Comparison of ENCODE assay signal across 17 mouse cellular contexts in the genomic region with DNA sequence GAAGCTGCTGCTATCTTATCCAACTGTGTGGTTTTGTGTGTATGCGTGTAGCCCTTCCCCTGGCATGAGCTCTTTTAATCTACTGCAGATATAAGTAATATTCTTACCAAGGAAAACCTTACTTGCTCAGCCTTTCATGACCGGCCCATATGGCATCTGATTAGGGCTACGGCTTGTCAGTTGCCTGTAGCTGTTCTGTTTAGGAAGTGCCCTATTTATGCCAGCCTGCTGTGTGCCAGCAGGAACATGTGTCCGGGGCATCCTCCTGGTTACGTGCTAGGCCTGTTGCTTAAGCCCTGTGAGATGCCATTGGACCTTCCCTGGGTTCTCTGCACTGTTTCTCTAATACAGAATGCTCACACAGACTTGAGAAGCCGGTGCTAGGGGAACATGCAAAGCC.
DNase-seq lines count a peak whose midpoint lies in the region; ATAC-seq and TF ChIP-seq lines count a peak whose summit lies in the region.
"Had no signal": no experiment of that assay in that cellular context is flagged by ENCODE, and none has a peak within 500 bp of the region (broad histone marks: within the 10 kb centered on the region; RNA-seq: fewer than 3 reads in every experiment).

No protein-coding gene starts in this region.

- H3K4me1 ChIP-seq in forebrain, embryonic 14.5 days (ENCODE audit: control insufficient read depth, insufficient read depth, low read length) = peaks cover 3% of the 10 kb centered on the region; the same call in 1 of the 2 replicates
- 0 out of 2 replicates have a peak, but pooled peaks cover 5% of the 10 kb centered on the region for H3K4me1 ChIP-seq in forebrain, embryonic 10.5 days
- H3K4me1 ChIP-seq in midbrain, embryonic 14.5 days (ENCODE audit: control insufficient read depth, insufficient read depth, low read length) = no peaks in the 10 kb centered on the region; the same call in 1 of the 2 replicates
- peaks cover under 1% of the 10 kb centered on the region; the same call in 1 of the 2 replicates for H3K4me1 ChIP-seq in midbrain, embryonic 16.5 days (ENCODE audit: control insufficient read depth, insufficient read depth, low read length)

- peaks cover 22% of the 10 kb centered on the region; the same call in 1 of the 2 replicates for H3K36me3 ChIP-seq in forebrain, embryonic 14.5 days (ENCODE audit: control insufficient read depth, insufficient read depth, low read length)
- peaks cover 62% of the 10 kb centered on the region for H3K36me3 ChIP-seq in forebrain, embryonic 10.5 days (replicated peaks)
- 0 out of 2 replicates have a peak, but pooled peaks cover 6% of the 10 kb centered on the region for H3K36me3 ChIP-seq in midbrain, embryonic 14.5 days (ENCODE audit: control insufficient read depth, insufficient read depth, low read length)
- H3K36me3 ChIP-seq in midbrain, embryonic 16.5 days (ENCODE audit: control insufficient read depth, insufficient read depth, low read length) = no peaks in the 10 kb centered on the region
- H3K36me3 ChIP-seq in myocyte (ENCODE audit: control insufficient read depth, insufficient read depth) = no peaks in the 10 kb centered on the region

- H3K27me3 ChIP-seq in forebrain, embryonic 14.5 days (replicated peaks; ENCODE audit: control insufficient read depth, insufficient read depth, low read length) = no peaks in the 10 kb centered on the region
- H3K27me3 ChIP-seq in forebrain, embryonic 10.5 days (ENCODE audit: poor library complexity, severe bottlenecking) = no peaks in the 10 kb centered on the region
- no peaks in the 10 kb centered on the region for H3K27me3 ChIP-seq in midbrain, embryonic 14.5 days (ENCODE audit: control insufficient read depth, insufficient read depth, low read length)
- no peaks in the 10 kb centered on the region for H3K27me3 ChIP-seq in midbrain, embryonic 16.5 days (ENCODE audit: control insufficient read depth, insufficient read depth, low read depth, low read length)
- no peaks in the 10 kb centered on the region for H3K27me3 ChIP-seq in myocyte (ENCODE audit: control insufficient read depth, insufficient read depth, insufficient read length)

- no peak overlapping the region for H3ac ChIP-seq in myocyte (ENCODE audit: control insufficient read depth, insufficient read length)

- no peaks in the 10 kb centered on the region for H3K79me2 ChIP-seq in myocyte (ENCODE audit: control insufficient read depth, insufficient read depth)

- no peak for TF ChIP-seq CTCF in brain, embryonic 14.5 days (IDR thresholded peaks at IDR 0.05; ENCODE audit: borderline replicate concordance, extremely low read depth, insufficient read depth, insufficient read length)

- ATAC-seq in forebrain, embryonic 14.5 days = no peak
- ATAC-seq in midbrain, embryonic 14.5 days (ENCODE audit: low FRiP score, low TSS enrichment) = no peak
- no peak for ATAC-seq in midbrain, embryonic 16.5 days

- WGBS in forebrain, embryonic 14.5 days = 64% methylated on average over 6 of the region's 6 CpGs
- WGBS in forebrain, embryonic 10.5 days = 93% methylated on average over 6 of the region's 6 CpGs
- WGBS in midbrain, embryonic 14.5 days = 90% methylated on average over 6 of the region's 6 CpGs
- WGBS in midbrain, embryonic 16.5 days = 80% methylated on average over 6 of the region's 6 CpGs

- H3K27ac ChIP-seq in forebrain, embryonic 14.5 days (ENCODE audit: low read depth, low read length) = 0 out of 2 replicates have a peak overlapping the region, but pooled peaks have one; percentile 35
- H3K27ac ChIP-seq in forebrain, embryonic 10.5 days = no peak overlapping the region
- H3K27ac ChIP-seq in midbrain, embryonic 14.5 days (replicated peaks; ENCODE audit: low read depth, low read length) = no peak overlapping the region
- H3K27ac ChIP-seq in midbrain, embryonic 16.5 days (ENCODE audit: low read length) = no peak overlapping the region
- H3K27ac ChIP-seq: layer of hippocampus, adult 2 months; midbrain, embryonic 10.5 days; stomach, postnatal 0 days had no signal

- no peaks in the 10 kb centered on the region; the same call in 1 of the 2 replicates for H3K9me3 ChIP-seq in forebrain, embryonic 14.5 days (replicated peaks; ENCODE audit: control insufficient read depth, low read length)
- no peaks in the 10 kb centered on the region for H3K9me3 ChIP-seq in forebrain, embryonic 10.5 days
- H3K9me3 ChIP-seq in midbrain, embryonic 14.5 days (ENCODE audit: control insufficient read depth, low read length) = 0 out of 2 replicates have a peak, but pooled peaks cover 4% of the 10 kb centered on the region
- no peaks in the 10 kb centered on the region for H3K9me3 ChIP-seq in midbrain, embryonic 16.5 days (replicated peaks; ENCODE audit: control insufficient read depth, low read length, poor library complexity, severe bottlenecking)

- no peak overlapping the region for H3K4me2 ChIP-seq in forebrain, embryonic 14.5 days (ENCODE audit: low read length)
- H3K4me2 ChIP-seq in midbrain, embryonic 14.5 days (ENCODE audit: low read length) = no peak overlapping the region
- H3K4me2 ChIP-seq in midbrain, embryonic 16.5 days (ENCODE audit: low read length) = no peak overlapping the region
- H3K4me2 ChIP-seq in myocyte (ENCODE audit: low read depth) = peak overlapping the region; percentile 12

- H3K9ac ChIP-seq in forebrain, embryonic 14.5 days (ENCODE audit: low read length) = no peak overlapping the region
- no peak overlapping the region for H3K9ac ChIP-seq in midbrain, embryonic 14.5 days (replicated peaks; ENCODE audit: low read length)
- no peak overlapping the region for H3K9ac ChIP-seq in midbrain, embryonic 16.5 days (ENCODE audit: low read depth, low read length)

- no peak for TF ChIP-seq POLR2A in brain, embryonic 14.5 days (IDR thresholded peaks at IDR 0.05; ENCODE audit: borderline replicate concordance, extremely low read depth, insufficient read depth, insufficient read length, poor library complexity, severe bottlenecking)
- TF ChIP-seq POLR2A in myocyte (IDR thresholded peaks at IDR 0.05; ENCODE audit: insufficient read length, low read depth) = no peak

- no peak overlapping the region for H3K4me3 ChIP-seq in forebrain, embryonic 14.5 days (ENCODE audit: low read depth, low read length)
- H3K4me3 ChIP-seq in forebrain, embryonic 10.5 days = no peak overlapping the region
- H3K4me3 ChIP-seq in midbrain, embryonic 14.5 days (replicated peaks; ENCODE audit: low read depth, low read length) = no peak overlapping the region
- no peak overlapping the region for H3K4me3 ChIP-seq in midbrain, embryonic 16.5 days (ENCODE audit: low read depth, low read length)
- H3K4me3 ChIP-seq in myocyte = no peak overlapping the region
- H3K4me3 ChIP-seq: layer of hippocampus, adult 2 months; midbrain, embryonic 10.5 days had no signal

- no peak for DNase-seq in forebrain, embryonic 14.5 days (ENCODE audit: low spot score)
- DNase-seq in forebrain, embryonic 10.5 days (ENCODE audit: extremely low spot score, low spot score) = no peak
- DNase-seq in midbrain, embryonic 14.5 days = peak; percentile 14
- DNase-seq in brain, embryonic 14.5 days (ENCODE audit: low read depth) = peak; percentile 63
- DNase-seq in gastrocnemius, adult 8-10 months (ENCODE audit: low spot score in 2 of 2) = no peak
- DNase-seq: embryo, embryonic 11 days; gastrocnemius, postnatal 25 days; kidney, adult 18-20 months; kidney, postnatal 10 days; lung, postnatal 14 days; right cerebral cortex, postnatal 25 days; thymus, postnatal 14 days had no signal

TF ChIP-seq in myocyte, 11 proteins besides CTCF, POLR2A, EP300 and RAD21:
- no peak for TF ChIP-seq USF1 (IDR thresholded peaks at IDR 0.05; ENCODE audit: low read depth)
- no peak for TF ChIP-seq POLR2AphosphoS2 (IDR thresholded peaks at IDR 0.05; ENCODE audit: insufficient read length, low read depth)
- no peak for TF ChIP-seq MYOG (IDR thresholded peaks at IDR 0.05; ENCODE audit: control insufficient read depth in 1 of 3, insufficient read depth in 1 of 3, insufficient read length in 2 of 3, low read depth in 2 of 3)
- no peak for TF ChIP-seq TCF3 (IDR thresholded peaks at IDR 0.05; ENCODE audit: insufficient read length, low read depth)

Comparison
In these comparisons a context has a peak if more than half of its experiments do, and no peak if none do; other contexts are left out.
1. DNase-seq: peak in midbrain, embryonic 14.5 days (single experiment) and brain, embryonic 14.5 days (single experiment); none in forebrain, embryonic 14.5 days (single experiment), forebrain, embryonic 10.5 days (single experiment) and gastrocnemius, adult 8-10 months (0 of 2).